Mouse (Mus musculus): Measurements from ENCODE around the gene Gm17190. TPM values are rescaled to one million over a fixed set of nuclear protein-coding genes. Genes with fewer than 3 reads are reported as not detected.

The Gm17190 gene
- total and polyA plus RNA-seq, 3 experiments: 0.74 TPM; not detected in 2

GRCm38 (mm10) chr13:96129081-96129480, 47.2 kb downstream of the Gm17190 start:
- TF ChIP-seq IRF4 (IDR thresholded peaks at IDR 0.05; ENCODE audit: low read depth, low read length): no peak
- TF ChIP-seq KAT2A (IDR thresholded peaks at IDR 0.05; ENCODE audit: insufficient replicate concordance, low read length): no peak
- no peak for TF ChIP-seq TBP (conservative IDR thresholded peaks at IDR 0.05; ENCODE audit: low read depth, low read length)
- TF ChIP-seq MYC (IDR thresholded peaks at IDR 0.05; ENCODE audit: low read depth, low read length): no peak
- TF ChIP-seq POLR2AphosphoS2 (IDR thresholded peaks at IDR 0.05; ENCODE audit: low read depth, low read length): no peak
- no peak for TF ChIP-seq ZC3H11A (IDR thresholded peaks at IDR 0.05; ENCODE audit: low read depth, low read length)
- no peak for TF ChIP-seq HCFC1 (IDR thresholded peaks at IDR 0.05; ENCODE audit: low read depth, low read length)
- no peak for TF ChIP-seq EP300 (IDR thresholded peaks at IDR 0.05; ENCODE audit: low read length)
- no peak for TF ChIP-seq JUND (conservative IDR thresholded peaks at IDR 0.05; ENCODE audit: low read depth, low read length)
- TF ChIP-seq CTCF (conservative IDR thresholded peaks at IDR 0.05 in 1 of 2, IDR thresholded peaks at IDR 0.05 in 1 of 2; ENCODE audit: low read depth in 2 of 2, low read length in 2 of 2): no peak
- TF ChIP-seq SMC3 (IDR thresholded peaks at IDR 0.05; ENCODE audit: low read depth, low read length): no peak
- TF ChIP-seq RCOR1 (conservative IDR thresholded peaks at IDR 0.05; ENCODE audit: low read depth, low read length): no peak
- TF ChIP-seq CHD1 (IDR thresholded peaks at IDR 0.05; ENCODE audit: low read depth, low read length): no peak
- TF ChIP-seq MAFK (IDR thresholded peaks at IDR 0.05; ENCODE audit: insufficient replicate concordance, low read length): no peak
- TF ChIP-seq NELFE (IDR thresholded peaks at IDR 0.05; ENCODE audit: low read depth, low read length): no peak
- no peak for TF ChIP-seq SIN3A (IDR thresholded peaks at IDR 0.05; ENCODE audit: low read length)
- peaks cover 0 to 13% of the 10 kb centered on the region in 2 experiments for H3K4me1 ChIP-seq (ENCODE audit: control insufficient read depth in 1 of 2, insufficient read depth in 2 of 2)
- H3K27me3 ChIP-seq (replicated peaks): no peaks in the 10 kb centered on the region
- H3K9ac ChIP-seq (ENCODE audit: insufficient read depth, low read depth): no peak overlapping the region
- H3K27ac ChIP-seq (ENCODE audit: insufficient read depth, low read depth): no peak overlapping the region
- no peak overlapping the region for H3K4me2 ChIP-seq (ENCODE audit: insufficient read depth, low read depth, poor library complexity, severe bottlenecking)
- H3K4me3 ChIP-seq (replicated peaks in 1 of 3; ENCODE audit: low read depth in 2 of 3, low read length in 2 of 3, poor library complexity in 1 of 3): no peak overlapping the region
- DNase-seq (ENCODE audit: extremely low read depth): no peak
- peaks cover 9% of the 10 kb centered on the region for H3K9me3 ChIP-seq (replicated peaks; ENCODE audit: low read length)
- no peaks in the 10 kb centered on the region for H3K79me2 ChIP-seq (replicated peaks; ENCODE audit: control insufficient read depth, extremely low read depth, insufficient read depth, poor library complexity, severe bottlenecking)
- dilution Hi-C loops (cut with MboI; ENCODE audit: extremely low pct_ligation_motif_present, extremely low pct_unique_long_range_greater_than_20kb, low sequenced_read_pairs): no loop called here
- no peaks in the 10 kb centered on the region for H3K36me3 ChIP-seq (replicated peaks in 1 of 2; ENCODE audit: control insufficient read depth in 1 of 2, insufficient read depth in 1 of 2, low read length in 1 of 2)
- in situ Hi-C loops (cut with MboI; ENCODE audit: low pct_ligation_motif_present, low pct_unique_long_range_greater_than_20kb, low sequenced_read_pairs): no loop called here

DNA sequence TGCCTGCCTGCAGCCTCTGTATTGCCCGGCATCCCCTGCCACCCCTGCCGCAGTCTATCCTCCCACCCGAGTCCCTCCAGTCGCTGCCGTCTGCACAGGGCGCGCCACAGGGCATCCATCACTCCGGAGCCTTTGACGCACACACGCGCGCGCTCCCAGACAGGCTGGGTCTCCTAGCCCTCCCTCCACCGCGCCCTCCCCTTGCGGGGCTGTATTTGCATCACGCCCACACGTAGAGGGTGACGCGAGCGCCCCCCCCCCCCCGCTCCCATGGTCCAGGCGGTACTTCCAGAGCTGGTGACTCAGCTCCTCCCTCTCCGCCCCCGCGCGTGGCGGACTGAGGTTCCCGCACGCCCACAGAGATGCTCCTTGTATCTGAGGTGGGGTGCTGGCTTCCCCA, 49.2 kb downstream of the Gm17190 start:
- Histone ChIP-seq H3K79me2 (replicated peaks; ENCODE audit: control insufficient read depth, extremely low read depth, insufficient read depth, poor library complexity, severe bottlenecking) (no peaks in the 10 kb centered on the region), H3K36me3 (replicated peaks in 1 of 2; ENCODE audit: control insufficient read depth in 1 of 2, insufficient read depth in 1 of 2, low read length in 1 of 2) (no peaks in the 10 kb centered on the region), H3K9ac (ENCODE audit: insufficient read depth, low read depth) (no peak overlapping the region), H3K4me2 (ENCODE audit: insufficient read depth, low read depth, poor library complexity, severe bottlenecking) (no peak overlapping the region), H3K9me3 (replicated peaks; ENCODE audit: low read length) (peaks cover 9% of the 10 kb centered on the region), H3K4me3 (replicated peaks in 1 of 3; ENCODE audit: low read depth in 2 of 3, low read length in 2 of 3, poor library complexity in 1 of 3) (no peak overlapping the region), H3K27ac (ENCODE audit: insufficient read depth, low read depth) (no peak overlapping the region), H3K27me3 (replicated peaks) (no peaks in the 10 kb centered on the region), H3K4me1 (ENCODE audit: control insufficient read depth in 1 of 2, insufficient read depth in 2 of 2) (peaks cover 0 to 25% of the 10 kb centered on the region in 2 experiments; a peak in 3 of 4 replicates)
- in situ Hi-C loops (cut with MboI; ENCODE audit: low pct_ligation_motif_present, low pct_unique_long_range_greater_than_20kb, low sequenced_read_pairs) (no loop called here), dilution Hi-C loops (cut with MboI; ENCODE audit: extremely low pct_ligation_motif_present, extremely low pct_unique_long_range_greater_than_20kb, low sequenced_read_pairs) (no loop called here)
- TF ChIP-seq MAZ (IDR thresholded peaks at IDR 0.05; ENCODE audit: low read depth, low read length) (no peak), USF2 (conservative IDR thresholded peaks at IDR 0.05; ENCODE audit: low read depth, low read length) (no peak), SMC3 (IDR thresholded peaks at IDR 0.05; ENCODE audit: low read depth, low read length) (no peak), ZKSCAN1 (IDR thresholded peaks at IDR 0.05; ENCODE audit: borderline replicate concordance, low read depth, low read length) (no peak), ELF1 (IDR thresholded peaks at IDR 0.05; ENCODE audit: low read depth, low read length) (no peak), RCOR1 (conservative IDR thresholded peaks at IDR 0.05; ENCODE audit: low read depth, low read length) (no peak)
- DNase-seq (ENCODE audit: extremely low read depth): no peak

Data from CH12.LX (cell line).